Mouse (Mus musculus): Measurements from ENCODE around the gene Map3k13. TPM values are rescaled to one million over a fixed set of nuclear protein-coding genes. Genes with fewer than 3 reads are reported as not detected.

Gene Map3k13
- polyA plus RNA-seq, 2 experiments: 0.38 to 0.50 TPM

DNA sequence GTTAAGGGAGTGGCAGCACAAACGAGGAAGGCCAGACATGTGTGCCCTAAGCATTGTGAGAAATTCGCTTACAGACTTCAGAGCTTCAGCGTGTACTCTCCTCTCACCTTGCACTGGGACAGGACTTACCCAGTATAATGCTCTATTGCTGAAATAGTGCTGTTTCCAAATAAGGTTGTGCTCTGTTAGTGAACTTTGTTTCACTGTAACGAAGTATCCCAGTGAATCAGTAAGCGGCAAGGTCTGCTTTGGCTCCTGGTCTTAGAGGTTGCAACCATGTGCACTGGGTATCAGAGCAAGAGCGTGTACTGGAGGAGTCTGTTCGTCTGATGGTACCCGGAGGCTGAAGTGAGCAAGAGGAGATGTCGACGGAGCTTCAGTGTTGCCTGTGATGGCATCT, 39.8 kb downstream of the Map3k13 start:
- Histone ChIP-seq H3K36me3 (replicated peaks; ENCODE audit: control insufficient read depth, insufficient read depth, low read depth) (no peaks in the 10 kb centered on the region), H3K4me3 (ENCODE audit: insufficient read depth in 1 of 2, low read depth in 2 of 2, low read length in 2 of 2) (no peak overlapping the region), H3K27me3 (ENCODE audit: control insufficient read depth, insufficient read depth, low read length) (no peaks in the 10 kb centered on the region), H3K9me3 (ENCODE audit: control insufficient read depth, low read length) (no peaks in the 10 kb centered on the region), H3K4me2 (ENCODE audit: low read depth) (no peak overlapping the region), H3K4me1 (replicated peaks; ENCODE audit: control insufficient read depth in 2 of 2, insufficient read depth in 2 of 2, low read length in 1 of 2) (no peaks in the 10 kb centered on the region), H3K27ac (no peak overlapping the region), H3K9ac (replicated peaks) (no peak overlapping the region)
- 69% methylated on average over 10 of the region's 10 CpGs for WGBS (ENCODE audit: insufficient replicate concordance)
- no peak for TF ChIP-seq EP300 (IDR thresholded peaks at IDR 0.05; ENCODE audit: low read depth)
- TF ChIP-seq CTCF (IDR thresholded peaks at IDR 0.05; ENCODE audit: low read depth): no peak
- DNase-seq (ENCODE audit: low read depth in 3 of 3, low spot score in 3 of 3) (no peak), ATAC-seq (ENCODE audit: insufficient read depth) (no peak)

DNA sequence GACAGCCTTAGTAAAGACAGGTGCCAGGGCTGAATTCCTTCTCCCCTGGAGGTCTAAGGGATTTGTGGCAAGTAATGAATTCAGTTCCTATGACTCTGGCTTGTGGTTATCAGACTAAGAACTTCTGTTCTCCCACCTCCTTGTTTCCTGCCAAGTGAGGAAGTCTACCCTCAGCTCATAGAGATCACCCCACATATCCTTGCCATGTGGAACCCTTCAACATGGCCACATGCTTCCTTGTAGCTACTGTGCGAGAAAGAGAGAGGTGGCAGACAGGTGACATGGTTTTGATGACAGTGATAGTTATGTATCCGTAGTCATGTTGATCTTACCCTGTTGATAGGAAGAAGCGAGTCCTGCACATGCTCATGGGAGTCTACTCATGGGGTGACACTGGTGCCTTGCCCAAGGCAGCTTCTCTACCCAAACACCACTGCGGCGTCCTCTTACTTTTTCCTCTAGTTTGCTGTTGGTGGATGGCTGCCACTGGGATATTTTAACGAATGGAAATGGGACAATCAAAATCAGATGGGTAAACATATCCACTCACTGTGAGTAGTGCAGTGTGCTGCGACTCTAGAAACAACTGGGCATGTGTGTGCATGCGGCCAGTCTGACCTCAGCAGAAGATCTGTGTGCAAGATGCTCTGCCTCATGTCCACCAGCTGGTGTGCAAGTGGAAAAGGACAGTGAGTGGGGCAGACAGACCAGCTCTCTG, 40.9 kb downstream of the Map3k13 start:
- ATAC-seq (ENCODE audit: insufficient read depth) (no peak), DNase-seq (ENCODE audit: low read depth in 3 of 3, low spot score in 3 of 3) (no peak)
- Histone ChIP-seq H3K9me3 (ENCODE audit: control insufficient read depth, low read length) (no peaks in the 10 kb centered on the region), H3K4me3 (ENCODE audit: insufficient read depth in 1 of 2, low read depth in 2 of 2, low read length in 2 of 2) (no peak overlapping the region), H3K27ac (no peak overlapping the region), H3K4me1 (replicated peaks; ENCODE audit: control insufficient read depth in 2 of 2, insufficient read depth in 2 of 2, low read length in 1 of 2) (no peaks in the 10 kb centered on the region), H3K36me3 (replicated peaks; ENCODE audit: control insufficient read depth, insufficient read depth, low read depth) (no peaks in the 10 kb centered on the region), H3K9ac (replicated peaks) (no peak overlapping the region), H3K27me3 (ENCODE audit: control insufficient read depth, insufficient read depth, low read length) (no peaks in the 10 kb centered on the region), H3K4me2 (ENCODE audit: low read depth) (no peak overlapping the region)
- no peak for TF ChIP-seq EP300 (IDR thresholded peaks at IDR 0.05; ENCODE audit: low read depth)
- 62% methylated on average over 8 of the region's 8 CpGs for WGBS (ENCODE audit: insufficient replicate concordance)

GRCm38 (mm10) chr16:21835584-21835931, 41.4 kb downstream of the Map3k13 start:
- no peak for TF ChIP-seq EP300 (IDR thresholded peaks at IDR 0.05; ENCODE audit: low read depth)
- no peak for TF ChIP-seq CTCF (IDR thresholded peaks at IDR 0.05; ENCODE audit: low read depth)
- H3K4me1 ChIP-seq (replicated peaks; ENCODE audit: control insufficient read depth in 2 of 2, insufficient read depth in 2 of 2, low read length in 1 of 2): no peaks in the 10 kb centered on the region
- no peak for DNase-seq (ENCODE audit: low read depth in 3 of 3, low spot score in 3 of 3)
- no peaks in the 10 kb centered on the region for H3K27me3 ChIP-seq (ENCODE audit: control insufficient read depth, insufficient read depth, low read length)
- 50% methylated on average over 7 of the region's 7 CpGs for WGBS (ENCODE audit: insufficient replicate concordance)
- no peaks in the 10 kb centered on the region for H3K9me3 ChIP-seq (ENCODE audit: control insufficient read depth, low read length)
- H3K4me3 ChIP-seq (ENCODE audit: insufficient read depth in 1 of 2, low read depth in 2 of 2, low read length in 2 of 2): no peak overlapping the region
- H3K9ac ChIP-seq (replicated peaks): no peak overlapping the region
- H3K4me2 ChIP-seq (ENCODE audit: low read depth): no peak overlapping the region
- H3K27ac ChIP-seq: no peak overlapping the region
- H3K36me3 ChIP-seq (replicated peaks; ENCODE audit: control insufficient read depth, insufficient read depth, low read depth): no peaks in the 10 kb centered on the region
- no peak for ATAC-seq (ENCODE audit: insufficient read depth)

GRCm38 (mm10) chr16:21836311-21837072, 42.3 kb downstream of the Map3k13 start:
- 42% methylated on average over 7 of the region's 7 CpGs for WGBS (ENCODE audit: insufficient replicate concordance)
- Histone ChIP-seq H3K27me3 (ENCODE audit: control insufficient read depth, insufficient read depth, low read length) (no peaks in the 10 kb centered on the region), H3K4me2 (ENCODE audit: low read depth) (no peak overlapping the region), H3K36me3 (replicated peaks; ENCODE audit: control insufficient read depth, insufficient read depth, low read depth) (no peaks in the 10 kb centered on the region), H3K9me3 (ENCODE audit: control insufficient read depth, low read length) (no peaks in the 10 kb centered on the region), H3K27ac (no peak overlapping the region), H3K9ac (replicated peaks) (no peak overlapping the region), H3K4me3 (ENCODE audit: insufficient read depth in 1 of 2, low read depth in 2 of 2, low read length in 2 of 2) (no peak overlapping the region), H3K4me1 (replicated peaks; ENCODE audit: control insufficient read depth in 2 of 2, insufficient read depth in 2 of 2, low read length in 1 of 2) (no peaks in the 10 kb centered on the region)
- peak; percentile 39; the same call in 1 of the 2 replicates for TF ChIP-seq CTCF (IDR thresholded peaks at IDR 0.05; ENCODE audit: low read depth)
- no peak for TF ChIP-seq EP300 (IDR thresholded peaks at IDR 0.05; ENCODE audit: low read depth)
- DNase-seq (ENCODE audit: low read depth in 3 of 3, low spot score in 3 of 3) (no peak), ATAC-seq (ENCODE audit: insufficient read depth) (no peak)

DNA sequence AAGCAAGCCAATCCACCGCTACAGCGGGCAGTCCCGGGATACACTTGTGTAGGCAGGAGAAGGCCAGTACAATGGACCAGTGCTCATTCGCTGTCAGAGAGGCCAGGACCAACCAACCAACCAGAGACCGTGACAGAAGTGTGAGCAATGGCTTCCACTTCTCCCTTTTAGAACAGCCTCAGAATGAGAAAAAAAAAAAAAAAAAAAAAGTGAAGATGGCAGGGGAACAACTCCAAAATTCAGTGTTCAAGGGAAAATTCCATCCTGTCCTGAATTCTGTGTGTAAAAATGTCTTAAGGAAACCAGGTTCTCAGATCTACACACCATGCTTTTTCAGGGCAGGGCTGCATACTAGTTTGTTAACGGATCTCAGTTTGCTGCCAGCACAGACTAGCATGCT, 43.5 kb downstream of the Map3k13 start:
- 75% methylated on average over 6 of the region's 6 CpGs for whole genome bisulfite sequencing (ENCODE audit: insufficient replicate concordance)

More for the DNA sequence above, 43.5 kb downstream of the Map3k13 start:
- Histone ChIP-seq H3K27ac (no peak overlapping the region), H3K4me1 (replicated peaks; ENCODE audit: control insufficient read depth in 2 of 2, insufficient read depth in 2 of 2, low read length in 1 of 2) (no peaks in the 10 kb centered on the region), H3K27me3 (ENCODE audit: control insufficient read depth, insufficient read depth, low read length) (no peaks in the 10 kb centered on the region), H3K36me3 (replicated peaks; ENCODE audit: control insufficient read depth, insufficient read depth, low read depth) (no peaks in the 10 kb centered on the region), H3K9me3 (ENCODE audit: control insufficient read depth, low read length) (no peaks in the 10 kb centered on the region), H3K4me3 (ENCODE audit: insufficient read depth in 1 of 2, low read depth in 2 of 2, low read length in 2 of 2) (no peak overlapping the region), H3K4me2 (ENCODE audit: low read depth) (no peak overlapping the region), H3K9ac (replicated peaks) (no peak overlapping the region)
- TF ChIP-seq CTCF (IDR thresholded peaks at IDR 0.05; ENCODE audit: low read depth): no peak
- no peak for TF ChIP-seq EP300 (IDR thresholded peaks at IDR 0.05; ENCODE audit: low read depth)
- DNase-seq (ENCODE audit: low read depth in 3 of 3, low spot score in 3 of 3): no peak
- no peak for ATAC-seq (ENCODE audit: insufficient read depth)

Data from liver, embryonic 14.5 days (tissue).